Mouse (Mus musculus) ES-E14 (cell line): Measurements from ENCODE around the gene Odf4.

ENCODE experiments used
- CHD2 ChIP-seq: IDR thresholded peaks from 2 replicates; pipeline ENCODE4 v1.6.1; 2014; ENCODE audit warnings: mild to moderate bottlenecking, low read depth, low read length, inconsistent platforms
- HCFC1 ChIP-seq: IDR thresholded peaks from 2 replicates; pipeline ENCODE4 v1.6.1; 2012; ENCODE audit warnings: low read length, inconsistent platforms, borderline replicate concordance; ENCODE audit not compliant: insufficient read depth
- MAFK ChIP-seq: IDR thresholded peaks from 2 replicates; pipeline ENCODE4 v1.6.1; 2014; ENCODE audit warnings: mild to moderate bottlenecking, low read depth, low read length, inconsistent platforms; ENCODE audit not compliant: insufficient read depth
- ZC3H11A ChIP-seq: IDR thresholded peaks from 2 replicates; pipeline ENCODE4 v1.6.1; 2012; ENCODE audit warnings: low read depth, mild to moderate bottlenecking, inconsistent platforms, low read length, borderline replicate concordance
- ZNF384 ChIP-seq: IDR thresholded peaks from 2 replicates; pipeline ENCODE4 v1.6.1; 2012; ENCODE audit warnings: low read depth, low read length, inconsistent platforms

- TF ChIP-seq ZC3H11A, result no peak
- no peak for TF ChIP-seq HCFC1
- TF ChIP-seq ZNF384, result no peak
- TF ChIP-seq MAFK, result no peak
- TF ChIP-seq CHD2, result no peak
Observed at GRCm38 (mm10) chr11:68933885-68934507, 7.1 kb upstream of the Odf4 start.
